In the genomic region with DNA sequence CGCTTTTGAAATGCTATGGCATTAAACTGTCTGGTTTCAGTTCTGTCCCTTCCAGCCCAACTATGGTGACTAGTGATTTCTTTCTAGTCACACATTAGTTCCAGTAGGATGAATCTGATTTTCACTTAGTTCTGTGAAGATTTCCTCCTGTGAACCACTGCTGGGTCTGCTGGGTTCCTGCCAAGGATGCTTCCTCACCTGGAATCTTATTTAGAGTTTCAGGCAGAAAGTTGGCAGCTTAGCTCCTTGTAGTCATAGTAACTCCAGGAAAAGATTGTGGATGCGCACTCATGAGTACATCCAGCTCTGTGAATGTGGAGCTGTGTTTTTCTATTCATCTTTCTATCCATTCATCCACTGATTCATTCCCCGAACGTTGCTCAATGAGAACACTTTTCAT, we compare ENCODE assay signal across 14 mouse cellular contexts.
DNase-seq lines count a peak whose midpoint lies in the region; ATAC-seq lines count a peak whose summit lies in the region.
"Had no signal": no experiment of that assay in that cellular context is flagged by ENCODE, and none has a peak within 500 bp of the region (broad histone marks: within the 10 kb centered on the region; RNA-seq: fewer than 3 reads in every experiment).

No protein-coding gene starts in this region.

- no peak for ATAC-seq in cerebellum, adult (ENCODE audit: insufficient number of reproducible peaks, low FRiP score, low TSS enrichment)
- ATAC-seq: intestine, embryonic 15.5 days had no signal

- DNase-seq in cerebellum, postnatal 10 days = peak; percentile 80 to 87
- peak; percentile 8 for DNase-seq in layer of hippocampus, adult 11-12 months (ENCODE audit: low spot score)
- no peak for DNase-seq in layer of hippocampus, postnatal 14 days (ENCODE audit: low spot score in 2 of 2)
- peak; percentile 25 to 31 for DNase-seq in frontal cortex, postnatal 10 days (ENCODE audit: low spot score in 2 of 2)
- peak; percentile 49 for DNase-seq in right cerebral cortex, postnatal 14 days
- DNase-seq in heart, postnatal 4 days = no peak
- DNase-seq in embryo, embryonic 9.5 days (ENCODE audit: extremely low spot score) = no peak
- DNase-seq: adrenal gland, postnatal 14 days; cerebellum, adult 11 months; kidney, postnatal 10 days; liver, embryonic 13.5 days; lung, postnatal 10 days had no signal

Comparison
In these comparisons a context has a peak if more than half of its experiments do, and no peak if none do; other contexts are left out.
1. DNase-seq: peak in cerebellum, postnatal 10 days (2 of 2), layer of hippocampus, adult 11-12 months (single experiment), frontal cortex, postnatal 10 days (2 of 2) and right cerebral cortex, postnatal 14 days (single experiment); none in layer of hippocampus, postnatal 14 days (0 of 2), heart, postnatal 4 days (single experiment) and embryo, embryonic 9.5 days (single experiment).